Mouse (Mus musculus) hindbrain, embryonic 14.5 days (tissue): ENCODE results near the gene Tdp2. TPM values are rescaled to one million over a fixed set of nuclear protein-coding genes. Genes with fewer than 3 reads are reported as not detected.
A peak's percentile ranks its signal among the peaks of the same experiment; 100 is the strongest.
"Not testable (repeated sequence)": the region's sequence is repeated elsewhere in the genome, so short reads cannot be mapped to it uniquely, and the experiment has no call there.

Source experiments
- ATAC-seq: fragments of 200-750 bp; cut with Nextera tagmentation; 2 replicates; pipeline ENCODE4 v1.8.0; 2017; ENCODE audit warnings: moderate number of reproducible peaks, mild to moderate bottlenecking, moderate TSS enrichment, moderate library complexity; ENCODE audit not compliant: low FRiP score
- DNase-seq: peaks from one replicate; pipeline ENCODE4 v3.0.0-alpha.2; 2015; ENCODE audit warnings: low spot score
- H3K27ac ChIP-seq: fragments of 300-500 bp; sonication (generic); 2 replicates; pipeline ENCODE4 v1.5.1; 2014; ENCODE audit warnings: mild to moderate bottlenecking, moderate library complexity
- H3K27me3 ChIP-seq: fragments of 300-500 bp; sonication (generic); 2 replicates; pipeline ENCODE4 v1.6.1; 2014; ENCODE audit warnings: mild to moderate bottlenecking, low read length, mixed read lengths; ENCODE audit not compliant: control insufficient read depth, insufficient read depth
- H3K36me3 ChIP-seq: fragments of 300-500 bp; sonication (generic); replicated peaks from 2 replicates; pipeline ENCODE4 v1.6.1; 2014; ENCODE audit not compliant: control insufficient read depth, insufficient read depth
- H3K4me1 ChIP-seq: fragments of 300-500 bp; sonication (generic); replicated peaks from 2 replicates; pipeline ENCODE4 v1.6.1; 2014; ENCODE audit warnings: antibody characterized with exemption, low read length, mixed read lengths; ENCODE audit not compliant: control insufficient read depth, insufficient read depth
- H3K4me2 ChIP-seq: fragments of 300-500 bp; sonication (generic); replicated peaks from 2 replicates; pipeline ENCODE4 v1.6.1; 2014; ENCODE audit warnings: mild to moderate bottlenecking, moderate library complexity
- H3K4me3 ChIP-seq: fragments of 300-500 bp; sonication (generic); replicated peaks from 2 replicates; pipeline ENCODE4 v1.5.1; 2014; ENCODE audit warnings: mild to moderate bottlenecking, low read length
- H3K9ac ChIP-seq: fragments of 300-500 bp; sonication (generic); 2 replicates; pipeline ENCODE4 v1.6.1; 2014
- H3K9me3 ChIP-seq: fragments of 300-500 bp; sonication (generic); 2 replicates; pipeline ENCODE4 v1.6.1; 2016; ENCODE audit warnings: low read length; ENCODE audit not compliant: control insufficient read depth
- WGBS: fragments of 180-500 bp; shearing (Covaris S2); extraction: QIAGEN DNeasy Blood & Tissue Kit; methylation state at CpG from one replicate; pipeline ENCODE4 v1.1.7; 2014; 5-methylcytosine and 5-hydroxymethylcytosine counted together
- polyA plus RNA-seq: library from polyadenylated mRNA; unstranded; fragments of >200 nt; fragmentation: Nextera tagmentation; extraction: Ambion mirVana; gene quantifications from 2 replicates; pipeline ENCODE4 v1.2.1, GENCODE M21; 2014

Gene Tdp2
- polyA plus RNA-seq, 1 experiment from 2014 or later, result 37.5 TPM

GRCm38 (mm10) chr13:24822663-24823343 is 8.7 kb upstream of the Tdp2 start:
- H3K9me3 ChIP-seq, result no peaks in the 10 kb centered on the region
- H3K9ac ChIP-seq, result no peak overlapping the region
- ATAC-seq, result no peak
- 0 out of 2 replicates have a peak, but pooled peaks cover 3% of the 10 kb centered on the region for H3K36me3 ChIP-seq
- WGBS, result 93% methylated on average over 16 of the region's 16 CpGs
- no peak overlapping the region for H3K27ac ChIP-seq
- no peak overlapping the region for H3K4me2 ChIP-seq
- no peak overlapping the region for H3K4me3 ChIP-seq
- no peaks in the 10 kb centered on the region for H3K4me1 ChIP-seq
- no peaks in the 10 kb centered on the region for H3K27me3 ChIP-seq
- no peak for DNase-seq

DNA sequence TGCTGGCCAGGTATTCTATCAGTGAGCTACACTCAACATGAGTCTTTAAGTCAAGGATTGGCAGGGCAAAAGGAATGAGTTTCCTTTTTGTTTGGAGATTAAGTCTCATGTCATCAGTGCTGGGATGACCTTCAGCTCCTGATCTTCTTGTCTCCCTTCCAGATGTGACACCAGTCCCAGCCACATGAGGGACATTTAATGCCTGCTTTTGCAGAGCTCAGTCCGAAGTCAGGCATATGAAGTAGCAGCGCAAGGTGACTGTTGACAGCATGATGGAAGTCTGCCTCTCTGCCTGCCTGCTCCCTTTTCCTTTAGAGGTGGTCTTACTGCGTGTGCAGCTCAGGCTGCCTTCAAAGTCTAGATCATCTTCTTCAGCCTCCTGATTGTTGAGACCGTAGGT is 6.8 kb upstream of the Tdp2 start:
- H3K27me3 ChIP-seq, result no peaks in the 10 kb centered on the region
- H3K27ac ChIP-seq, result no peak overlapping the region
- H3K9me3 ChIP-seq, result no peaks in the 10 kb centered on the region
- no peak overlapping the region for H3K9ac ChIP-seq
- no peaks in the 10 kb centered on the region for H3K4me1 ChIP-seq
- H3K36me3 ChIP-seq, result no peaks in the 10 kb centered on the region
- H3K4me2 ChIP-seq, result no peak overlapping the region
- DNase-seq (no peak), ATAC-seq (no peak)
- no peak overlapping the region for H3K4me3 ChIP-seq
- 97% methylated on average over 4 of the region's 4 CpGs for WGBS

DNA sequence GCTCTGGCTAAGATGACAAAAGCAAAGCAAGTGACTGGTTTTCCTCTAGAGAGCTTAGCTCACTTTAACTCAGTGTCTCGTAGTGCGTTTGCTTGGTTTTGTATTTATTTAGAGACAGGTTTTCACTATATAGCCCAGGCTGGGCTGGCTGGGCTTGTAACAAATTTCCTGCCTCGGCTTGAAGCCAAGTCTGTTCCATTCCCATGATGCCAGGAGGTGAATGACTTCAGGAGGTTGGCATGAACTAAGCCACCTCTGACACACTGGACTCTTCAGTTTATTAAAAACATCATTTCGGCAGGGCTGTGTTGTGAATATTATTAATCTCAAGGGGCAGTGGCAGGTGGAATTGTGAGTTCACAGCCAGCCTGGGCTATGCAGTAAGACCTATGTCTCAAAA is 5.9 kb upstream of the Tdp2 start:
- WGBS, result 87% methylated on average over 4 of the region's 4 CpGs
- Histone ChIP-seq H3K4me1 (peaks cover 2% of the 10 kb centered on the region), H3K9ac (no peak overlapping the region), H3K27me3 (no peaks in the 10 kb centered on the region), H3K27ac (no peak overlapping the region), H3K4me2 (no peak overlapping the region), H3K4me3 (no peak overlapping the region), H3K9me3 (no peaks in the 10 kb centered on the region), H3K36me3 (no peaks in the 10 kb centered on the region)
- no peak for DNase-seq
- ATAC-seq, result no peak

DNA sequence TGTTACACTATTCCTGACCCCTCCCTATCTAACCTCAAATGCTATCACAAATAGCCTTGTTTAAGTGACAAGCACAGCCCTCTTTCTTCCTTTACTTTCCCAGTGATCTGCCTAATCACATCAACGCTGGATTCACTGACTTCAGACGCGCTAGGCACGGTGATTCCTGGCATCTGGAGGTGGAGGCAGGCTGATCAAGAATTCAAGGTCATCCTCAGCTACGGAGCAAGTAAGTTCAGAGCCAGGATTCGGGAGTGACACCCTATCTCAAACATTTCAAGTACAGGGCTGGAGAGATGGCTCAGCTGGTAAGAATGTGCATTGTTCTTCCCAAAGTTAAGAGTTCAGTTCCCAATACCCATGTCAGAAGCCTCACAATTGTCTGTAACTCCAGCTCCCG is 5.4 kb upstream of the Tdp2 start:
- no peak overlapping the region for H3K27ac ChIP-seq
- 90% methylated on average over 7 of the region's 7 CpGs for WGBS
- H3K4me2 ChIP-seq, result no peak overlapping the region
- no peaks in the 10 kb centered on the region for H3K27me3 ChIP-seq
- no peak for DNase-seq
- H3K4me3 ChIP-seq, result no peak overlapping the region
- peaks cover 5% of the 10 kb centered on the region for H3K4me1 ChIP-seq
- H3K9me3 ChIP-seq, result no peaks in the 10 kb centered on the region
- no peak for ATAC-seq
- H3K9ac ChIP-seq, result no peak overlapping the region
- no peaks in the 10 kb centered on the region for H3K36me3 ChIP-seq

GRCm38 (mm10) chr13:24830756-24831352 is 625 bp upstream of the Tdp2 start:
- 4% methylated on average over 20 of the region's 20 CpGs for WGBS
- Histone ChIP-seq H3K27me3 (no peaks in the 10 kb centered on the region), H3K4me3 (peak overlapping the region; percentile 77), H3K36me3 (no peaks in the 10 kb centered on the region), H3K9me3 (no peaks in the 10 kb centered on the region), H3K4me1 (peaks cover 27% of the 10 kb centered on the region), H3K9ac (peak overlapping the region; percentile 52), H3K4me2 (peak overlapping the region; percentile 73), H3K27ac (no peak overlapping the region; the same call in 1 of the 2 replicates)
- ATAC-seq (no peak), DNase-seq (no peak)

- peak overlapping the region; percentile 83 for H3K27ac ChIP-seq
- H3K9ac ChIP-seq, result peak overlapping the region; percentile 83
- ATAC-seq, result peak; percentile 3; the same call in 1 of the 2 replicates
- no peaks in the 10 kb centered on the region for H3K9me3 ChIP-seq
- DNase-seq, result peak; percentile 34
- peak overlapping the region; percentile 73 for H3K4me2 ChIP-seq
- peak overlapping the region; percentile 77 for H3K4me3 ChIP-seq
- H3K36me3 ChIP-seq, result 0 out of 2 replicates have a peak, but pooled peaks cover 3% of the 10 kb centered on the region
- peaks cover 27% of the 10 kb centered on the region for H3K4me1 ChIP-seq
- H3K27me3 ChIP-seq, result no peaks in the 10 kb centered on the region
- WGBS, result 7% methylated on average over 21 of the region's 21 CpGs
Measured at GRCm38 (mm10) chr13:24832131-24832810, 792 bp downstream of the Tdp2 start.

- Histone ChIP-seq H3K27ac (no peak overlapping the region), H3K4me1 (peaks cover 27% of the 10 kb centered on the region), H3K27me3 (no peaks in the 10 kb centered on the region), H3K4me2 (peak overlapping the region; percentile 73), H3K36me3 (0 out of 2 replicates have a peak, but pooled peaks cover 6% of the 10 kb centered on the region), H3K9me3 (no peaks in the 10 kb centered on the region), H3K4me3 (peak overlapping the region; percentile 77), H3K9ac (peak overlapping the region; percentile 83)
- DNase-seq (no peak), ATAC-seq (no peak)
- 70% methylated on average over 2 of the region's 2 CpGs for WGBS
Measured at GRCm38 (mm10) chr13:24832811-24833155, 1.3 kb downstream of the Tdp2 start.

DNA sequence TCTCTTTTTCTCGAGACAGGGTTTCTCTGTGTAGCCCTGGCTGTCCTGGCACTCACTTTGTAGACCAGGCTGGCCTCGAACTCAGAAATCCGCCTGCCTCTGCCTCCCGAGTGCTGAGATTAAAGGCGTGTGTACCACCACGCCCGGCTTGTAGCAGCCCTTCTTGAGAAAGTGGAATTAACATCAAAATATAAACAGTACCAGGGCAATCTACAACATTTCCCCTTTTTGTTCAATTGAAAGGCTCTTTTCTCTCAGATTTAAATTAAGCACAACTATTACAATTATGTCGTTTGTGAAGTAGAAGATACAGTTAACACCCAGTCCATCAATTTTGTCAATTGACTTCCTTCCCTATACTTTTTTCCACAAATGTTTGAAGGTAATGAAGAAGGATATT is 6.3 kb downstream of the Tdp2 start:
- not testable (repeated sequence) for H3K27me3 ChIP-seq, H3K9me3 ChIP-seq, H3K9ac ChIP-seq, H3K4me3 ChIP-seq, H3K4me2 ChIP-seq, H3K27ac ChIP-seq, DNase-seq, ATAC-seq
- Histone ChIP-seq H3K36me3 (peaks cover 24% of the 10 kb centered on the region), H3K4me1 (peaks cover 15% of the 10 kb centered on the region)
- 97% methylated on average over 8 of the region's 8 CpGs for WGBS

- H3K9me3 ChIP-seq, result no peaks in the 10 kb centered on the region
- H3K4me1 ChIP-seq, result no peaks in the 10 kb centered on the region
- peaks cover 30% of the 10 kb centered on the region for H3K36me3 ChIP-seq
- no peak for DNase-seq
- H3K27ac ChIP-seq, result no peak overlapping the region
- WGBS, result 94% methylated on average over 3 of the region's 3 CpGs
- H3K4me3 ChIP-seq, result no peak overlapping the region
- H3K9ac ChIP-seq, result no peak overlapping the region
- no peaks in the 10 kb centered on the region for H3K27me3 ChIP-seq
- ATAC-seq, result no peak
- no peak overlapping the region for H3K4me2 ChIP-seq
Measured at GRCm38 (mm10) chr13:24839831-24840230, 8.4 kb downstream of the Tdp2 start.
